Mouse (Mus musculus): Measurements from ENCODE around the gene Osbp.

GRCm38 (mm10) chr19:12013228-12013627, 47.5 kb downstream of the Osbp start:
- no peak for TF ChIP-seq CTCF (IDR thresholded peaks at IDR 0.05; ENCODE audit: low read depth)
- TF ChIP-seq EP300 (IDR thresholded peaks at IDR 0.05; ENCODE audit: low read depth), result no peak
